Mouse (Mus musculus) hindbrain, embryonic 16.5 days (tissue): ENCODE results near the gene Ppat. TPM values are rescaled to one million over a fixed set of nuclear protein-coding genes. Genes with fewer than 3 reads are reported as not detected.

ENCODE experiments used
- ATAC-seq: fragments of 200-750 bp; cut with Nextera tagmentation; 2 replicates; pipeline ENCODE4 v1.8.0; 2017; ENCODE audit warnings: moderate TSS enrichment, moderate library complexity
- H3K27ac ChIP-seq: fragments of 300-500 bp; sonication (generic); 2 replicates; pipeline ENCODE4 v1.5.1; 2014; ENCODE audit warnings: low read depth, mild to moderate bottlenecking, control low read depth, low read length, moderate library complexity
- H3K27me3 ChIP-seq: fragments of 300-500 bp; sonication (generic); replicated peaks from 2 replicates; pipeline ENCODE4 v1.6.1; 2014; ENCODE audit warnings: low read length; ENCODE audit not compliant: control insufficient read depth, insufficient read depth
- H3K36me3 ChIP-seq: fragments of 300-500 bp; sonication (generic); 2 replicates; pipeline ENCODE4 v1.6.1; 2014; ENCODE audit warnings: mild to moderate bottlenecking, low read length, moderate library complexity, mixed read lengths; ENCODE audit not compliant: control insufficient read depth, insufficient read depth
- H3K4me1 ChIP-seq: fragments of 300-500 bp; sonication (generic); 2 replicates; pipeline ENCODE4 v1.6.1; 2014; ENCODE audit warnings: low read depth, low read length; ENCODE audit not compliant: control insufficient read depth, insufficient read depth
- H3K4me2 ChIP-seq: fragments of 300-500 bp; sonication (generic); 2 replicates; pipeline ENCODE4 v1.6.1; 2014; ENCODE audit warnings: mild to moderate bottlenecking, low read length, control low read depth, moderate library complexity
- H3K4me3 ChIP-seq: fragments of 300-500 bp; sonication (generic); 2 replicates; pipeline ENCODE4 v1.5.1; 2014; ENCODE audit warnings: mild to moderate bottlenecking, low read length, control low read depth, moderate library complexity
- H3K9ac ChIP-seq: fragments of 300-500 bp; sonication (generic); 2 replicates; pipeline ENCODE4 v1.6.1; 2014; ENCODE audit warnings: low read depth, mild to moderate bottlenecking, control low read depth, low read length, moderate library complexity
- H3K9me3 ChIP-seq: fragments of 300-500 bp; sonication (generic); 2 replicates; pipeline ENCODE4 v1.6.1; 2014; ENCODE audit warnings: mild to moderate bottlenecking, low read length, moderate library complexity; ENCODE audit not compliant: control insufficient read depth
- WGBS: fragments of 180-500 bp; shearing (Covaris S2); extraction: QIAGEN DNeasy Blood & Tissue Kit; methylation state at CpG from one replicate; pipeline ENCODE4 v1.1.7; 2014; 5-methylcytosine and 5-hydroxymethylcytosine counted together
- polyA plus RNA-seq: library from polyadenylated mRNA; unstranded; fragments of >200 nt; fragmentation: Nextera tagmentation; extraction: Ambion mirVana; gene quantifications from 2 replicates; pipeline ENCODE4 v1.2.1, GENCODE M21; 2015

Gene Ppat
- polyA plus RNA-seq: 12.2 TPM in 2 replicates

GRCm38 (mm10) chr5:76951106-76952027 is at the start of gene Ppat, which contains the start of gene Paics:
TSS of gene Ppat (minus strand) at chr5:76951578.
TSS of gene Paics (plus strand) at chr5:76951307.
- H3K27me3 ChIP-seq: no peaks in the 10 kb centered on the region
- H3K36me3 ChIP-seq: no peaks in the 10 kb centered on the region
- peaks cover 19% of the 10 kb centered on the region for H3K4me1 ChIP-seq
- peak within 1 kb of the TSS; percentile 57 for H3K4me3 ChIP-seq
- peak within 1 kb of the TSS; percentile 88 for H3K4me2 ChIP-seq
- H3K27ac ChIP-seq: peak within 1 kb of the TSS; percentile 86
- peak; percentile 98 for ATAC-seq
- under 1% methylated on average over 80 of the region's 81 CpGs for WGBS
- peak within 1 kb of the TSS; percentile 77 for H3K9ac ChIP-seq
- no peaks in the 10 kb centered on the region for H3K9me3 ChIP-seq

DNA sequence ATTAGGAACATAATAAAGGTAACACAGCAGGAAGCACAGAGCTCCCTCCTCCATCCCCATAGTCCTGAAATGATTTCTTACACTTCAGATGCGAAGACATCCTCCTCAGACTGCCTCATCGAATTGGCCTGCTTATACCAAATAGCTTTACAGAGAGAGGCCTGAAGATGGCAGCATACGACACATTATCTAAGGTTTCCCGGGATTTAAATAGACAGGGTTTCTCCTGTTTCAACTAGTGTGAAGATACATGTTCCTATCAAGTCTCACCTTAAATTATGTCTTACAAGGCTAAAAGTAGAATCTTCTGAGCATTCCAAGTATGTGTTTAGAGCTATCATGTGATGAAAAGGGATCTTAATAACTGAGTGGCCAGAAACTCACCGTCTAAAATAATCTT is 47.0 kb upstream of the Ppat start:
- 0 out of 2 replicates have a peak, but pooled peaks have one; percentile 63 for ATAC-seq

GRCm38 (mm10) chr5:76993174-76993814 is 41.9 kb upstream of the Ppat start:
- Histone ChIP-seq H3K36me3 (peaks cover 59% of the 10 kb centered on the region), H3K4me1 (no peaks in the 10 kb centered on the region), H3K27ac (no peak overlapping the region), H3K4me3 (no peak overlapping the region), H3K4me2 (no peak overlapping the region), H3K9ac (no peak overlapping the region), H3K27me3 (no peaks in the 10 kb centered on the region), H3K9me3 (no peaks in the 10 kb centered on the region)
- ATAC-seq: no peak
- WGBS: 93% methylated on average over 5 of the region's 5 CpGs

More for the DNA sequence above, 47.0 kb upstream of the Ppat start:
- Histone ChIP-seq H3K27ac (no peak overlapping the region), H3K9me3 (no peaks in the 10 kb centered on the region), H3K4me2 (no peak overlapping the region), H3K36me3 (peaks cover 33% of the 10 kb centered on the region), H3K27me3 (no peaks in the 10 kb centered on the region), H3K9ac (no peak overlapping the region), H3K4me1 (no peaks in the 10 kb centered on the region), H3K4me3 (no peak overlapping the region)
- WGBS: 53% methylated on average over 5 of the region's 5 CpGs

GRCm38 (mm10) chr5:76990789-76991188 is 39.4 kb upstream of the Ppat start:
- Histone ChIP-seq H3K27ac (no peak overlapping the region), H3K9me3 (no peaks in the 10 kb centered on the region), H3K36me3 (peaks cover 53% of the 10 kb centered on the region), H3K27me3 (no peaks in the 10 kb centered on the region), H3K4me2 (no peak overlapping the region), H3K9ac (no peak overlapping the region), H3K4me1 (no peaks in the 10 kb centered on the region), H3K4me3 (no peak overlapping the region)
- ATAC-seq: no peak
- 98% methylated on average over 3 of the region's 3 CpGs for WGBS

- no peaks in the 10 kb centered on the region for H3K4me1 ChIP-seq
- WGBS: 92% methylated on average over 11 of the region's 11 CpGs
- peaks cover 51% of the 10 kb centered on the region for H3K36me3 ChIP-seq
- no peaks in the 10 kb centered on the region for H3K9me3 ChIP-seq
- H3K4me2 ChIP-seq: no peak overlapping the region
- H3K27ac ChIP-seq: no peak overlapping the region
- no peak overlapping the region for H3K9ac ChIP-seq
- H3K27me3 ChIP-seq: no peaks in the 10 kb centered on the region
- no peak overlapping the region for H3K4me3 ChIP-seq
- no peak for ATAC-seq
Measured at GRCm38 (mm10) chr5:76984015-76984414, 32.6 kb upstream of the Ppat start.

- 85% methylated on average over 8 of the region's 8 CpGs for WGBS
- Histone ChIP-seq H3K27ac (no peak overlapping the region), H3K9ac (no peak overlapping the region)
Measured at GRCm38 (mm10) chr5:76975736-76976135, 24.4 kb upstream of the Ppat start.

DNA sequence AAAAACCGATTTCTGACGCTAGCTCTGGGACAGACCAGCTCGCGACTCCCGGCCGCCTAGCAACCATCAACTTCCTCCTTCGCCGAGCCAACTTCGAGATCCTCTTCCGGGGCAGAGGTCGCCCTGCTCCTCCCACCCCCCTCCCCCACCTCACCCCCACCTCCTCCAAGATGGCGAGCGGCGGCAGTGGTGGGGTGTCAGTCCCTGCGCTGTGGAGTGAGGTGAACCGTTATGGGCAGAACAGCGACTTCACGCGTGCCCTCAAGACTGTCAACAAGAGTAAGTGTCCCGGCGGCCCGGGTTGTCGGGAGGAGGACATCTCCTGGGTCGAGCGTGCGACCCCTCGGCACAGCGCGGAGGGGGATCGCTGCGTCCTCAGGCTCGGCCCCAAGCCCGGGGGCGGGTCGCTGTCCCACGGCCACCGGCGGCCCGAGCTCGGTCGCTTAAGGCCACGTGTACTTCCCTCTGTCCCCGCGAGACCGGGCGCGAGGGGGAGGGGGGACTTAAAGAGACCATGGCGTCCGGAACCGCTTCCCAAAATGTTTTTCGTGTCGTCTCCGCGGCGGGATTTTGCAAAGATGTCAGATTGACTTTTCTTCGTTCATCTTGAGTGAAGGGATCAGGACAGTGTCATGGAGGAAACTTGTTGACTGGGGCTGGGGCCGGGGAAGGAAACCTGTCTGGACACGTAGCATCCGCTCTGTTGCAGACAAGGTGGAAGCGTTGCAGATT is 23.3 kb upstream of the Ppat start, which contains the start of gene Srp72:
Gene Srp72, plus strand, starts transcription at position 130 of the 732 bp plus-strand sequence.
- Histone ChIP-seq H3K36me3 (peaks cover 5% of the 10 kb centered on the region), H3K4me2 (peak within 1 kb of the TSS; percentile 88), H3K4me1 (peaks cover 12% of the 10 kb centered on the region), H3K27me3 (no peaks in the 10 kb centered on the region), H3K27ac (peak within 1 kb of the TSS; percentile 77), H3K9ac (peak within 1 kb of the TSS; percentile 74), H3K9me3 (no peaks in the 10 kb centered on the region), H3K4me3 (peak within 1 kb of the TSS; percentile 68)
- ATAC-seq: peak; percentile 95
- WGBS: under 1% methylated on average over 51 of the region's 60 CpGs

More at GRCm38 (mm10) chr5:76975736-76976135, 24.4 kb upstream of the Ppat start:
- Histone ChIP-seq H3K4me2 (peak overlapping the region; percentile 67), H3K9me3 (no peaks in the 10 kb centered on the region), H3K27me3 (no peaks in the 10 kb centered on the region), H3K36me3 (peaks cover 11% of the 10 kb centered on the region), H3K4me3 (peak overlapping the region; percentile 68; the same call in 1 of the 2 replicates), H3K4me1 (peaks cover 12% of the 10 kb centered on the region)
- no peak for ATAC-seq

GRCm38 (mm10) chr5:76974207-76974553 is 22.8 kb upstream of the Ppat start:
- peak overlapping the region; percentile 88 for H3K4me2 ChIP-seq
- H3K27me3 ChIP-seq: no peaks in the 10 kb centered on the region
- H3K4me3 ChIP-seq: peak overlapping the region; percentile 68
- H3K4me1 ChIP-seq: peaks cover 12% of the 10 kb centered on the region
- H3K9me3 ChIP-seq: no peaks in the 10 kb centered on the region
- H3K9ac ChIP-seq: peak overlapping the region; percentile 74
- ATAC-seq: peak; percentile 65
- peaks cover 2% of the 10 kb centered on the region for H3K36me3 ChIP-seq
- H3K27ac ChIP-seq: no peak overlapping the region
- 2% methylated on average over 17 of the region's 17 CpGs for WGBS
